Mouse (Mus musculus) intestine, embryonic 15.5 days (tissue): ENCODE data around the gene Brwd3. TPM values are rescaled to one million over a fixed set of nuclear protein-coding genes. Genes with fewer than 3 reads are reported as not detected.

ENCODE experiments used
- ATAC-seq: fragments of 200-750 bp; cut with Nextera tagmentation; 2 replicates; pipeline ENCODE4 v1.8.0; 2017; ENCODE audit warnings: moderate TSS enrichment, moderate library complexity
- H3K27ac ChIP-seq: fragments of 300-500 bp; sonication (generic); 2 replicates; pipeline ENCODE4 v1.5.1; 2015; ENCODE audit warnings: mild to moderate bottlenecking, inconsistent platforms
- H3K27me3 ChIP-seq: fragments of 300-500 bp; sonication (generic); replicated peaks from 2 replicates; pipeline ENCODE4 v1.6.1; 2015; ENCODE audit warnings: inconsistent platforms
- H3K36me3 ChIP-seq: fragments of 300-500 bp; sonication (generic); 2 replicates; pipeline ENCODE4 v1.6.1; 2015; ENCODE audit warnings: inconsistent platforms
- H3K4me1 ChIP-seq: fragments of 300-500 bp; sonication (generic); replicated peaks from 2 replicates; pipeline ENCODE4 v1.6.1; 2015; ENCODE audit warnings: inconsistent platforms
- H3K4me2 ChIP-seq: fragments of 300-500 bp; sonication (generic); replicated peaks from 2 replicates; pipeline ENCODE4 v1.6.1; 2015; ENCODE audit warnings: mild to moderate bottlenecking, inconsistent platforms
- H3K4me3 ChIP-seq: fragments of 300-500 bp; sonication (generic); replicated peaks from 2 replicates; pipeline ENCODE4 v1.5.1; 2015; ENCODE audit warnings: inconsistent platforms
- H3K9ac ChIP-seq: fragments of 300-500 bp; sonication (generic); 2 replicates; pipeline ENCODE4 v1.6.1; 2015; ENCODE audit warnings: inconsistent platforms
- H3K9me3 ChIP-seq: fragments of 300-500 bp; sonication (generic); 2 replicates; pipeline ENCODE4 v1.6.1; 2016; ENCODE audit warnings: inconsistent platforms
- WGBS: fragments of 180-500 bp; shearing (Covaris S2); methylation state at CpG from one replicate; pipeline ENCODE4 v1.1.7; 2015; 5-methylcytosine and 5-hydroxymethylcytosine counted together
- polyA plus RNA-seq: library from polyadenylated mRNA; unstranded; fragments of >200 nt; fragmentation: Nextera tagmentation; extraction: Ambion mirVana; gene quantifications from 2 replicates; pipeline ENCODE4 v1.2.1, GENCODE M21; 2015

The Brwd3 gene
- polyA plus RNA-seq, result 2.7 and 3.5 TPM in 2 replicates

GRCm38 (mm10) chrX:108834090-108834774 is at the start of gene Brwd3:
Gene Brwd3, minus strand, starts transcription at chrX:108834372.
- Histone ChIP-seq H3K4me3 (peak within 1 kb of the TSS; percentile 53), H3K9ac (peak within 1 kb of the TSS; percentile 52), H3K9me3 (no peaks in the 10 kb centered on the region), H3K27ac (peak within 1 kb of the TSS; percentile 75), H3K36me3 (no peaks in the 10 kb centered on the region), H3K27me3 (no peaks in the 10 kb centered on the region), H3K4me1 (no peaks in the 10 kb centered on the region), H3K4me2 (peak within 1 kb of the TSS; percentile 54)
- 14% methylated on average over 35 of the region's 39 CpGs for WGBS
- peak; percentile 97 for ATAC-seq

- no peak overlapping the region for H3K9ac ChIP-seq
- no peak for ATAC-seq
- no peaks in the 10 kb centered on the region for H3K9me3 ChIP-seq
- 81% methylated on average over 4 of the region's 4 CpGs for WGBS
- H3K4me3 ChIP-seq, result no peak overlapping the region
- H3K27ac ChIP-seq, result no peak overlapping the region
- H3K4me1 ChIP-seq, result no peaks in the 10 kb centered on the region
- no peaks in the 10 kb centered on the region for H3K27me3 ChIP-seq
- no peaks in the 10 kb centered on the region for H3K36me3 ChIP-seq
- H3K4me2 ChIP-seq, result no peak overlapping the region
These were observed 28.5 kb upstream of the Brwd3 start for GRCm38 (mm10) chrX:108862632-108863031.

GRCm38 (mm10) chrX:108842705-108843104 is 8.5 kb upstream of the Brwd3 start:
- no peak for ATAC-seq
- H3K9me3 ChIP-seq, result no peaks in the 10 kb centered on the region
- 91% methylated on average over 2 of the region's 2 CpGs for WGBS
- no peaks in the 10 kb centered on the region for H3K36me3 ChIP-seq
- no peaks in the 10 kb centered on the region for H3K4me1 ChIP-seq
- no peaks in the 10 kb centered on the region for H3K27me3 ChIP-seq
- H3K27ac ChIP-seq, result no peak overlapping the region
- H3K4me2 ChIP-seq, result no peak overlapping the region
- H3K4me3 ChIP-seq, result no peak overlapping the region
- H3K9ac ChIP-seq, result no peak overlapping the region

DNA sequence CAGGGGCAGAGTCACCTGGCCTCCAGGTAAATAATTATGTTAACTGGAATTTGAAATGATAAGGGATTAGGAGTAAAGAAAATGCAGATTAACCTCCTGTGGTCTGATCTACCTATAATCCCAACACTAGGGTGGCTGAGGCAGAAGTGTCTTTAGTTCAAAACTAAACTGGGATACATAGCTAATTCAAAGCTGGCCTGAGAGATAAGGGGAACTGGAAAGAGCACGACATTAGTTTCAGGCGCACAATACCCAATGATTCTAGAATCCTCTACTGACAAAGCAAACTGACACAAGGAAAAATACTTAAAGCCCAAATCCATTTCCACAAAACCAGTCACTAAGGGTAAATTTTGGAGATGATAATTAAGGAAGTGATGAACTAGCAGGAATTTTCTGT is 2.2 kb upstream of the Brwd3 start:
- Histone ChIP-seq H3K4me1 (no peaks in the 10 kb centered on the region), H3K27me3 (no peaks in the 10 kb centered on the region), H3K27ac (no peak overlapping the region), H3K36me3 (no peaks in the 10 kb centered on the region), H3K4me3 (no peak overlapping the region), H3K9ac (no peak overlapping the region), H3K9me3 (no peaks in the 10 kb centered on the region), H3K4me2 (no peak overlapping the region)
- no peak for ATAC-seq
- WGBS, result 88% methylated on average over 2 of the region's 2 CpGs

DNA sequence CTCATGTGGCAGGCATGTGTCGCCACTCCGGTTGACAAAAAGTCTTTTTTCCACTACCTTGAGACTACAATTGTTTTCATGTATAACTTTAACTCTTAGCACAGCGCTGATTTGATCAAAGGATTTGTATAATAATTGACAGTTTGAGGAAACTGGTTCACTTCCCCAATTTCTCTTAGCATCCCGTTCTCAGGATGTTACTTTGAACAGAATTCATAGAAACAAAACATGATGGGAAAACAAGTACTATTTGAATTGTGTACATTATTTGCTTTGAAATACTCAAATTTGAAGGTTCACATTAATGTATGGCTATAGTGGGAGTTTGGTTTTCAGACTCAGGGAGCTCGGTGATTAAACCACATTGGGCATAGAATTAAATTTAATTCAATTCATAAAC is 1.1 kb upstream of the Brwd3 start:
- no peak overlapping the region for H3K27ac ChIP-seq
- no peaks in the 10 kb centered on the region for H3K27me3 ChIP-seq
- H3K4me2 ChIP-seq, result peak overlapping the region; percentile 37
- no peak for ATAC-seq
- no peaks in the 10 kb centered on the region for H3K36me3 ChIP-seq
- H3K9me3 ChIP-seq, result no peaks in the 10 kb centered on the region
- no peak overlapping the region for H3K9ac ChIP-seq
- H3K4me1 ChIP-seq, result no peaks in the 10 kb centered on the region
- H3K4me3 ChIP-seq, result peak overlapping the region; percentile 53; the same call in 1 of the 2 replicates
- WGBS, result 70% methylated on average over 5 of the region's 5 CpGs

- H3K27me3 ChIP-seq, result no peaks in the 10 kb centered on the region
- peak overlapping the region; percentile 53 for H3K4me3 ChIP-seq
- H3K4me2 ChIP-seq, result peak overlapping the region; percentile 54
- no peaks in the 10 kb centered on the region for H3K4me1 ChIP-seq
- ATAC-seq, result peak; percentile 44
- H3K9me3 ChIP-seq, result no peaks in the 10 kb centered on the region
- no peaks in the 10 kb centered on the region for H3K36me3 ChIP-seq
- 19% methylated on average over 21 of the region's 21 CpGs for WGBS
- peak overlapping the region; percentile 75 for H3K27ac ChIP-seq
- peak overlapping the region; percentile 52 for H3K9ac ChIP-seq
These were observed 671 bp downstream of the Brwd3 start for GRCm38 (mm10) chrX:108833381-108834020.

GRCm38 (mm10) chrX:108832674-108833189 is 1.4 kb downstream of the Brwd3 start:
- Histone ChIP-seq H3K9me3 (no peaks in the 10 kb centered on the region), H3K36me3 (no peaks in the 10 kb centered on the region), H3K4me3 (peak overlapping the region; percentile 53), H3K27me3 (no peaks in the 10 kb centered on the region), H3K9ac (peak overlapping the region; percentile 52), H3K4me2 (peak overlapping the region; percentile 54), H3K4me1 (no peaks in the 10 kb centered on the region), H3K27ac (peak overlapping the region; percentile 75)
- WGBS, result 14% methylated on average over 13 of the region's 13 CpGs
- ATAC-seq, result peak; percentile 81

- no peak overlapping the region for H3K9ac ChIP-seq
- no peaks in the 10 kb centered on the region for H3K4me1 ChIP-seq
- H3K36me3 ChIP-seq, result no peaks in the 10 kb centered on the region
- no peaks in the 10 kb centered on the region for H3K27me3 ChIP-seq
- no peak overlapping the region for H3K4me2 ChIP-seq
- H3K4me3 ChIP-seq, result no peak overlapping the region
- H3K9me3 ChIP-seq, result no peaks in the 10 kb centered on the region
- ATAC-seq, result no peak
- H3K27ac ChIP-seq, result no peak overlapping the region
These were observed 2.9 kb downstream of the Brwd3 start for GRCm38 (mm10) chrX:108831231-108831630.

- H3K27me3 ChIP-seq, result no peaks in the 10 kb centered on the region
- no peak overlapping the region for H3K27ac ChIP-seq
- H3K9me3 ChIP-seq, result no peaks in the 10 kb centered on the region
- no peaks in the 10 kb centered on the region for H3K36me3 ChIP-seq
- no peak for ATAC-seq
- H3K4me1 ChIP-seq, result no peaks in the 10 kb centered on the region
- H3K4me3 ChIP-seq, result no peak overlapping the region
- no peak overlapping the region for H3K9ac ChIP-seq
- no peak overlapping the region for H3K4me2 ChIP-seq
- 59% methylated on average over 2 of the region's 2 CpGs for WGBS
These were observed 6.1 kb downstream of the Brwd3 start for GRCm38 (mm10) chrX:108828111-108828510.

DNA sequence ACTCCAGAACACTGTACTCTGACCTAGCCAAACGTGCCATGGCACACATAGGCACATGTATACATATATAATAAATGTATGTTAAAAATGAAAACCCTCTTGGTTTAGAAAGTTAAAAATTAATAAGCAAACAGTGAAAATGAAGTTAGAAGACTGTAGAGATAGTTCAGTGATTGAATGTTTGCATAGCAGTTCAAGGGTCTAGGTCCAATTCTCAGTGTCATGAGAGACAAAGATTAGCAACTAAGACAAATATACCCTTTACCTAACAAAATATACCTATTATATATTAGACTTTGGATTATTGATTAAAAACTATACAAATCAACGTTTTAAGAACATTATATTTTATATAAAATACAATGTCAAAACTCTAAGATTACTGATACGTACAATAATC is 36.9 kb downstream of the Brwd3 start:
- ATAC-seq, result peak; percentile 58; the same call in 1 of the 2 replicates
- Histone ChIP-seq H3K9ac (no peak overlapping the region), H3K27me3 (no peaks in the 10 kb centered on the region), H3K4me3 (no peak overlapping the region), H3K4me2 (no peak overlapping the region), H3K27ac (no peak overlapping the region), H3K9me3 (no peaks in the 10 kb centered on the region), H3K36me3 (no peaks in the 10 kb centered on the region), H3K4me1 (no peaks in the 10 kb centered on the region)
- 54% methylated on average over 3 of the region's 3 CpGs for WGBS

DNA sequence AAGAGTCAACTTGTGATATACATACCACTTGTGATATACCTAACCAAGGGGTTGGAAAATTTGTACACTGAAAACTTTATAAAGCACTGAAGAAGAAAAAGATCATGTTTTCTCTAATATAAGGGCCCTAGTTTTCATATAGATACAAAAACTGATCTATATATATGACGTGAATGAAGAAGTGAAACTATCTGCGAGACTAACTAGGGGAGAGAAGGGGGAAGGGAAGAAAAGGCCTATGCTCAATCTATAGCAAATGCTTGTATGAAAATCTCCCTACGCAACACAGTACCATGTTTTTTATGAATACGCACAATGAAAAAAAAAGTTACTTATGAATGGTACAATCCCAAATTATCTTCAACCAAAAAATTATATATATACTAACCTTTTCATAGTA is 50.4 kb downstream of the Brwd3 start:
- ATAC-seq, result no peak
- 91% methylated on average over 4 of the region's 4 CpGs for WGBS
- H3K4me3 ChIP-seq, result no peak overlapping the region

DNA sequence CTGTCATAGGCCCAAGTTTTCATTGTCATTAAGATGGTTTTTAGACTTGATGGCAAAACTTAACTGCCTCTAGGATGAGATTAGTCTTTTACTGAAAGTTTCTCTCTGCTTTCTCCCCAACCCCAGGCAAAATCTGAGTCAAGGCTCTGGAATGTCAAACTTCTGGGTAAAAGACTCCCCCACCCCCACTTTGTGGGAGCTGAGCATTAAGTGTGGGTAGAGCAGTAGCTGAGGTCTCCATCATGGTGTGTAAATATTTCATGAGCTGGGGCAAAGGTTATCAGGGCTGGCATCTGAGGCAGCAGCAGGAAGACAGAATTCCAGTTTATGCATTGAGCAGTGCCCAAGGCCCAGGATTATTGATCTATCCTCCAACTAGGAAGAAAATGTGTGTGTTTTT is 102.4 kb downstream of the Brwd3 start:
- H3K4me2 ChIP-seq, result no peak overlapping the region
- no peak for ATAC-seq
- H3K4me3 ChIP-seq, result no peak overlapping the region
- no peak overlapping the region for H3K9ac ChIP-seq
- no peaks in the 10 kb centered on the region for H3K4me1 ChIP-seq
- H3K9me3 ChIP-seq, result no peaks in the 10 kb centered on the region
- no peaks in the 10 kb centered on the region for H3K36me3 ChIP-seq
- no peaks in the 10 kb centered on the region for H3K27me3 ChIP-seq
- H3K27ac ChIP-seq, result no peak overlapping the region

More for the DNA sequence above, 50.4 kb downstream of the Brwd3 start:
- Histone ChIP-seq H3K27ac (no peak overlapping the region), H3K4me1 (no peaks in the 10 kb centered on the region), H3K27me3 (no peaks in the 10 kb centered on the region), H3K9me3 (no peaks in the 10 kb centered on the region), H3K9ac (no peak overlapping the region), H3K36me3 (no peaks in the 10 kb centered on the region), H3K4me2 (no peak overlapping the region)

DNA sequence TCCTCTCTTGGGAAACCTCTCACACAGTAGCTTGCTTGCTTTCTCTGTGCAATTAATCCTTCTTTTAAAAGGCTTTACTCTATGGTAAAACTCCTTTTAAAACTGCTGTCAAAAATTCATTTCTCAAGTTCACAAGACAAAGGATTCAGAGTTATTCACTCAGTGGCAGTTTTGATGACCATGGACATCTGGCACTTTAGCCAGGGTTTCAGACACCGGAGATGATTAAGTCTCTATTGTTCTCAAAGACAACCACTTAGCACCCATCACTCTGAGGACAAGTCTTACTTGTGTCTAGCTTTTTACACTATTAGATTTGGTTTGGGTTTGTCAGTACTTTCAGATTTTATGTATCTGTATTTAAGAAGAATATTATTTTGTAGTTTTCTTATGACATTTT is 104.6 kb downstream of the Brwd3 start:
- ATAC-seq, result no peak
- H3K9me3 ChIP-seq, result no peaks in the 10 kb centered on the region

More for the DNA sequence above, 104.6 kb downstream of the Brwd3 start:
- Histone ChIP-seq H3K27me3 (no peaks in the 10 kb centered on the region), H3K27ac (no peak overlapping the region), H3K9ac (no peak overlapping the region), H3K4me1 (no peaks in the 10 kb centered on the region), H3K36me3 (no peaks in the 10 kb centered on the region), H3K4me3 (no peak overlapping the region), H3K4me2 (no peak overlapping the region)
- WGBS, result 70% methylated on average over 1 of the region's 1 CpGs
